Mouse (Mus musculus) urinary bladder, postnatal 14 days (tissue): ENCODE measurements around the gene Abca4.
"Not testable (repeated sequence)": the region's sequence is repeated elsewhere in the genome, so short reads cannot be mapped to it uniquely, and the experiment has no call there.

Experiments
- DNase-seq: peaks from one replicate; pipeline ENCODE4 v3.0.0; 2021; ENCODE audit warnings: low spot score

Gene Abca4

GRCm38 (mm10) chr3:122058439-122059198, 14.4 kb downstream of the Abca4 start:
- no peak for DNase-seq

GRCm38 (mm10) chr3:122062586-122062985, 18.3 kb downstream of the Abca4 start:
- no peak for DNase-seq

GRCm38 (mm10) chr3:122064556-122065410, 20.5 kb downstream of the Abca4 start:
- peak; percentile 69 for DNase-seq

GRCm38 (mm10) chr3:122071769-122072168, 27.5 kb downstream of the Abca4 start:
- no peak for DNase-seq

- DNase-seq, result no peak
Measured at GRCm38 (mm10) chr3:122072646-122073571, 28.7 kb downstream of the Abca4 start.

- DNase-seq, result no peak
Measured at GRCm38 (mm10) chr3:122073595-122073994, 29.4 kb downstream of the Abca4 start.

- no peak for DNase-seq
Measured at GRCm38 (mm10) chr3:122074334-122074733, 30.1 kb downstream of the Abca4 start.

GRCm38 (mm10) chr3:122078141-122078540, 33.9 kb downstream of the Abca4 start:
- DNase-seq, result no peak

- no peak for DNase-seq
Measured at GRCm38 (mm10) chr3:122079172-122079571, 34.9 kb downstream of the Abca4 start.

- not testable (repeated sequence) for DNase-seq
Measured at GRCm38 (mm10) chr3:122081634-122082033, 37.4 kb downstream of the Abca4 start.

- DNase-seq, result no peak
Measured at GRCm38 (mm10) chr3:122082338-122082737, 38.1 kb downstream of the Abca4 start.

GRCm38 (mm10) chr3:122085157-122085989, 41.1 kb downstream of the Abca4 start:
- no peak for DNase-seq

GRCm38 (mm10) chr3:122088054-122088681, 43.9 kb downstream of the Abca4 start:
- DNase-seq, result peak; percentile 59

- DNase-seq, result no peak
Measured at GRCm38 (mm10) chr3:122090338-122090737, 46.1 kb downstream of the Abca4 start.

GRCm38 (mm10) chr3:122099713-122100112, 55.5 kb downstream of the Abca4 start:
- DNase-seq, result no peak

GRCm38 (mm10) chr3:122102091-122102490, 57.8 kb downstream of the Abca4 start:
- no peak for DNase-seq

- peak; percentile 90 for DNase-seq
Measured at GRCm38 (mm10) chr3:122103864-122104808, 59.9 kb downstream of the Abca4 start.

- DNase-seq, result no peak
Measured at GRCm38 (mm10) chr3:122106920-122107319, 62.7 kb downstream of the Abca4 start.

- no peak for DNase-seq
Measured at GRCm38 (mm10) chr3:122107643-122108194, 63.5 kb downstream of the Abca4 start.
